Comparison of ENCODE assay signal across 29 mouse cellular contexts in the genomic region with DNA sequence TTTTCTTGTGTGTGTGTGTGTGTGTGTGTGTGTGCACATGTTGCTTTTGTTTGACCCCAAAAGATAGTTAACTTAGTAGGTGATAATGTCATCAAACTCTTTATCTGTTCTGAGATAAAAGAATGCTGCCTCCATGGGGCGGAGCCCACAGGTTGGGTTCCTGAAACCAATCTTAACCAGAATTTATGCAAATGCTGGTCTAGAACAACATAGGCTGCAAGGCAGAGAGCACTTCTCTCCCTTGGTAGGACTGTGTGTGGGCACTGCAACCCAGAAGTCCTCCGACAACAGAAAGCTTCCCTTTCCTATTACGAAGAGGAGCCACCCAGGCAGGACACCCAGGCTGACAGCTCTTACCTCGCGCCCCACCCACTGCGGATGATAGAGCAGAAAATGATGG. TPM values are rescaled to one million over a fixed set of nuclear protein-coding genes. Genes with fewer than 3 reads are reported as not detected.
DNase-seq lines count a peak whose midpoint lies in the region; ATAC-seq lines count a peak whose summit lies in the region.
"Had no signal": no experiment of that assay in that cellular context is flagged by ENCODE, and none has a peak within 500 bp of the region (broad histone marks: within the 10 kb centered on the region; RNA-seq: fewer than 3 reads in every experiment).

No protein-coding gene starts in this region.

- H3K4me2 ChIP-seq in liver, embryonic 12.5 days: no peak overlapping the region
- H3K4me2 ChIP-seq: heart, embryonic 13.5 days; hindbrain, embryonic 14.5 days; intestine, embryonic 15.5 days had no signal

- no peak overlapping the region for H3K4me3 ChIP-seq in liver, embryonic 12.5 days
- H3K4me3 ChIP-seq: forebrain, embryonic 10.5 days; gastrocnemius, adult 2 months; heart, embryonic 10.5 days; heart, embryonic 13.5 days; intestine, embryonic 15.5 days had no signal

- no peak overlapping the region for H3K27ac ChIP-seq in liver, embryonic 12.5 days
- H3K27ac ChIP-seq: forebrain, embryonic 10.5 days; gastrocnemius, adult 2 months; heart, embryonic 10.5 days; heart, embryonic 13.5 days; hindbrain, embryonic 14.5 days; hindbrain, postnatal 0 days; intestine, embryonic 15.5 days had no signal

- H3K27me3 ChIP-seq in liver, embryonic 12.5 days (replicated peaks): no peaks in the 10 kb centered on the region
- H3K27me3 ChIP-seq: heart, embryonic 13.5 days; intestine, embryonic 15.5 days; Patski had no signal

- ATAC-seq in liver, embryonic 12.5 days: no peak
- peak; percentile 58 for ATAC-seq in activated CD4-positive, CD25-positive, alpha-beta regulatory T cell, adult 4 months
- ATAC-seq in inflammation-experienced regulatory T-cells, adult 6 months: peak; percentile 75
- ATAC-seq: forebrain, embryonic 14.5 days; forebrain, postnatal 0 days; hindbrain, postnatal 0 days; intestine, embryonic 15.5 days; Patski had no signal

- no peak overlapping the region for H3K9ac ChIP-seq in liver, embryonic 12.5 days
- H3K9ac ChIP-seq: forebrain, postnatal 0 days; heart, embryonic 13.5 days; hindbrain, embryonic 14.5 days; intestine, embryonic 15.5 days had no signal

- WGBS in liver, embryonic 12.5 days (ENCODE audit: insufficient replicate concordance): 77% methylated on average over 6 of the region's 6 CpGs

- 0 out of 2 replicates have a peak, but pooled peaks cover 5% of the 10 kb centered on the region for H3K4me1 ChIP-seq in liver, embryonic 12.5 days
- H3K4me1 ChIP-seq: forebrain, embryonic 10.5 days; heart, embryonic 10.5 days; heart, embryonic 13.5 days; intestine, embryonic 15.5 days had no signal

- DNase-seq in liver: peak; percentile 13
- no peak for DNase-seq in urinary bladder, postnatal 10 days (ENCODE audit: low spot score)
- DNase-seq in testis, postnatal 10 days (ENCODE audit: low spot score): no peak
- DNase-seq in lung, postnatal 36 days: no peak
- DNase-seq in ovary, postnatal 14 days (ENCODE audit: low spot score): no peak
- DNase-seq: adrenal gland, adult 2 months; adrenal gland, postnatal 14 days; cerebellum, adult 11-12 months; cerebellum, adult 8-10 months; cerebellum, postnatal 10 days; cerebellum, postnatal 36 days; forebrain, postnatal 0 days; gastrocnemius, adult 2 months; gastrocnemius, postnatal 14 days; heart, adult 11 months; heart, postnatal 14 days; heart, postnatal 4 days had no signal

- no peaks in the 10 kb centered on the region for H3K9me3 ChIP-seq in liver, embryonic 12.5 days (replicated peaks)
- H3K9me3 ChIP-seq: forebrain, embryonic 10.5 days; heart, embryonic 10.5 days; heart, embryonic 13.5 days; intestine, embryonic 15.5 days had no signal

- H3K36me3 ChIP-seq in liver, embryonic 12.5 days: no peaks in the 10 kb centered on the region
- H3K36me3 ChIP-seq: forebrain, embryonic 10.5 days; heart, embryonic 10.5 days; heart, embryonic 13.5 days; intestine, embryonic 15.5 days had no signal

RNA-seq across cellular contexts. Expression of gene Il1rl1, which starts 29.7 kb away (rescaled TPM):
- polyA plus RNA-seq in liver, embryonic 12.5 days (2016; fragmentation: Nextera tagmentation; extraction: Ambion mirVana): 2.5 and 2.7 TPM in 2 replicates
- 10 to 100 TPM in 1 of 2 experiments, 1 to 10 TPM in 1; 7.7 to 17.7 TPM for polyA plus RNA-seq in activated CD4-positive, CD25-positive, alpha-beta regulatory T cell, adult 4 months (2017; shearing (Covaris generic))
- 10 to 100 TPM in 1 of 3 experiments, 1 to 10 TPM in 2; 4.7 to 11.5 (median 8.6) TPM for polyA plus RNA-seq in inflammation-experienced regulatory T-cells, adult 6 months (2017; shearing (Covaris generic))
- polyA plus RNA-seq: embryonic facial prominence, embryonic 11.5 days; forebrain, embryonic 10.5 days; forebrain, embryonic 14.5 days had no signal
